Mouse (Mus musculus) stomach, embryonic 14.5 days (tissue): ENCODE data around the gene Decr2. TPM values are rescaled to one million over a fixed set of nuclear protein-coding genes. Genes with fewer than 3 reads are reported as not detected.

Experiments
- polyA plus RNA-seq: library from polyadenylated mRNA; unstranded; fragments of >200 nt; fragmentation: Nextera tagmentation; extraction: Ambion mirVana; gene quantifications from 2 replicates; pipeline ENCODE4 v1.2.1, GENCODE M21; 2014

Decr2 gene
- polyA plus RNA-seq, 1 experiment from 2014 or later: 40.4 TPM

Other genes starting within 250 kb of the Decr2 start
- 1.4 and 2.1 TPM in 2 replicates for gene Gm20683, start 248.6 kb downstream of the Decr2 start, polyA plus RNA-seq
- 11.2 and 13.6 TPM in 2 replicates for gene Rhot2, start 245.5 kb downstream of the Decr2 start, polyA plus RNA-seq
- gene Wdr90, start 228.8 kb downstream of the Decr2 start, polyA plus RNA-seq: 20.1 and 22.5 TPM in 2 replicates
- gene Mcrip2, start 221.6 kb downstream of the Decr2 start, polyA plus RNA-seq: 23.2 and 23.3 TPM in 2 replicates
- 66.9 and 67.5 TPM in 2 replicates for gene Mettl26, start 215.3 kb downstream of the Decr2 start, polyA plus RNA-seq
- gene Wfikkn1, start 209.5 kb downstream of the Decr2 start, polyA plus RNA-seq: 0.52 and 0.65 TPM in 2 replicates
- 17.0 and 17.2 TPM in 2 replicates for gene Rab40c, start 170.6 kb downstream of the Decr2 start, polyA plus RNA-seq
- gene Pigq, start 145.4 kb downstream of the Decr2 start, polyA plus RNA-seq: 59.4 and 59.7 TPM in 2 replicates
- gene Nhlrc4, start 145.4 kb downstream of the Decr2 start, polyA plus RNA-seq: 0.72 TPM in 1 of 2 replicates, not detected in the other
- gene A930017K11Rik, start 137.8 kb downstream of the Decr2 start, polyA plus RNA-seq: 0.32 and 0.41 TPM in 2 replicates
- gene Capn15, start 104.5 kb downstream of the Decr2 start, polyA plus RNA-seq: 23.9 and 27.1 TPM in 2 replicates
- gene Rab11fip3, start 20.8 kb downstream of the Decr2 start, polyA plus RNA-seq: 11.4 and 12.8 TPM in 2 replicates
- gene Nme4, start 5.3 kb upstream of the Decr2 start, polyA plus RNA-seq: 90.7 and 96.5 TPM in 2 replicates
- gene Tmem8, start 23.0 kb upstream of the Decr2 start, polyA plus RNA-seq: 2.9 and 3.9 TPM in 2 replicates
- 214 and 221 TPM in 2 replicates for gene Mrpl28, start 33.2 kb upstream of the Decr2 start, polyA plus RNA-seq
- gene Axin1, start 48.4 kb upstream of the Decr2 start, polyA plus RNA-seq: 10.5 and 12.9 TPM in 2 replicates
- 2.3 and 6.5 TPM in 2 replicates for gene Pdia2, start 108.8 kb upstream of the Decr2 start, polyA plus RNA-seq
- gene Rgs11, start 112.6 kb upstream of the Decr2 start, polyA plus RNA-seq: 18.3 and 19.3 TPM in 2 replicates
- 12.9 and 13.6 TPM in 2 replicates for gene Arhgdig, start 117.4 kb upstream of the Decr2 start, polyA plus RNA-seq
- 49.2 and 51.1 TPM in 2 replicates for gene Fam234a, start 153.9 kb upstream of the Decr2 start, polyA plus RNA-seq
- 106 and 108 TPM in 2 replicates for gene Luc7l, start 162.6 kb upstream of the Decr2 start, polyA plus RNA-seq